Mouse (Mus musculus) heart, embryonic 14.5 days (tissue): ENCODE data around the gene Ccn5. TPM values are rescaled to one million over a fixed set of nuclear protein-coding genes. Genes with fewer than 3 reads are reported as not detected.

Experiments
- polyA plus RNA-seq: library from polyadenylated mRNA; unstranded; fragments of >200 nt; fragmentation: Nextera tagmentation; extraction: Ambion mirVana; gene quantifications from 2 replicates; pipeline ENCODE4 v1.2.1, GENCODE M21; 2014

Gene Ccn5
- polyA plus RNA-seq, 1 experiment from 2014 or later: 0.57 TPM

Other genes with a start within 250 kb of the Ccn5 start
- gene Ttpal, start 218.5 kb upstream of the Ccn5 start, polyA plus RNA-seq: 23.7 and 24.2 TPM in 2 replicates
- gene Serinc3, start 175.7 kb upstream of the Ccn5 start, polyA plus RNA-seq: 76.5 and 79.0 TPM in 2 replicates
- gene Pkig, start 162.5 kb upstream of the Ccn5 start, polyA plus RNA-seq: 324 and 359 TPM in 2 replicates
- gene Ada, start 70.6 kb upstream of the Ccn5 start, polyA plus RNA-seq: 2.3 and 4.0 TPM in 2 replicates
- gene Kcnk15, start 32.8 kb downstream of the Ccn5 start, polyA plus RNA-seq: not detected in 2 replicates
- gene Rims4, start 97.8 kb downstream of the Ccn5 start, polyA plus RNA-seq: 0.15 and 0.23 TPM in 2 replicates
- 211 and 212 TPM in 2 replicates for gene Ywhab, start 174.1 kb downstream of the Ccn5 start, polyA plus RNA-seq
- 0.81 and 1.2 TPM in 2 replicates for gene Pabpc1l, start 204.6 kb downstream of the Ccn5 start, polyA plus RNA-seq
- gene Stk4, start 249.5 kb downstream of the Ccn5 start, polyA plus RNA-seq: 14.9 and 19.5 TPM in 2 replicates